Mouse (Mus musculus): ENCODE results near the gene Tcerg1l. TPM values are rescaled to one million over a fixed set of nuclear protein-coding genes. Genes with fewer than 3 reads are reported as not detected.

The Tcerg1l gene
- polyA plus RNA-seq (2015; fragmentation: Nextera tagmentation; extraction: Ambion mirVana): 0.05 TPM in 1 of 2 replicates, not detected in the other

DNA sequence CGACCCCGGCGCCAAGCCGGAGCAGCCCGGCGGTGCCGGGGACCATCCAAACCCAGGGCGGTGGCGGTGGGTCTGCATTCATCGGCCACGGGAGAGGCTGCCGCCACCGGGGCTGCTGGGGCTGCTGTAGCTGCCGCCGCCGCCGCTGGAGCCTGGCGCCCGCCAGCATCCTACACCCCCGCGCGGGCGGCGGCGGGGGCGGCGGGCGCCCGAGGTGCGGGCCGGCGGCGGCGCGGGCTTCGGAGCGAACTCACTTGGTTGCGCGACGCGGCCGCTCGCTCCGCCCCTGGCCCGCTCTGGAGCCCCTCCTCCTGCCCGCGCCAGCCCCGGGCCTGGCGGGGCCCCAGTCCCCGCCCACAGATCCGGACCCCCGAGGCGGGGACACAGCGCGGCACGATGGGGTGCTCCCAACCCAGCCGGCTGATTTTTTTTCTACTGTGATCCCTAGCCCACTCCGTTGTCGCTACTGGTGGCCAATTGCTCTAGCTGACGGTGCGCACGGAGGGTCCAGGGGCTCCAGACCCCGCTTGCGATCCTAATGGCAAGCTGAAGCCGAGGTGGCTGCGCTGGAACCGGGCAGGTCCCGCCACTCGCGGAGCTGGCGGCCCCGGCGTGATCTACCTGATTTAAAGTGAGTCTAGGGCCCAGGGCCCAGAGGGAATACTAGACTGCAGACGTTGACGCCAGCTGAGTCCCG is at the start of gene Tcerg1l:
TSS of gene Tcerg1l (minus strand) at position 246 of the 697 bp plus-strand sequence.
- Histone ChIP-seq H3K9me3 (replicated peaks) (no peaks in the 10 kb centered on the region), H3K9ac (no peak within 1 kb of the TSS), H3K36me3 (no peaks in the 10 kb centered on the region), H3K27ac (no peak within 1 kb of the TSS), H3K27me3 (peaks cover 42% of the 10 kb centered on the region), H3K4me1 (replicated peaks) (0 out of 2 replicates have a peak, but pooled peaks cover 5% of the 10 kb centered on the region), H3K4me3 (replicated peaks) (peak within 1 kb of the TSS; percentile 43), H3K4me2 (peak within 1 kb of the TSS; percentile 61)
- DNase-seq (no peak), ATAC-seq (ENCODE audit: low read depth) (no peak)
- WGBS (ENCODE audit: insufficient replicate concordance): 2% methylated on average over 63 of the region's 76 CpGs

- 53% methylated on average over 4 of the region's 4 CpGs for WGBS (ENCODE audit: insufficient replicate concordance)
- Histone ChIP-seq H3K36me3 (no peaks in the 10 kb centered on the region), H3K27me3 (no peaks in the 10 kb centered on the region), H3K9ac (no peak overlapping the region), H3K4me3 (replicated peaks) (no peak overlapping the region), H3K9me3 (replicated peaks) (no peaks in the 10 kb centered on the region), H3K27ac (no peak overlapping the region), H3K4me2 (no peak overlapping the region), H3K4me1 (replicated peaks) (no peaks in the 10 kb centered on the region)
- DNase-seq (no peak), ATAC-seq (ENCODE audit: low read depth) (no peak)
Measured at GRCm38 (mm10) chr7:138442096-138442495, 44.6 kb upstream of the Tcerg1l start.

DNA sequence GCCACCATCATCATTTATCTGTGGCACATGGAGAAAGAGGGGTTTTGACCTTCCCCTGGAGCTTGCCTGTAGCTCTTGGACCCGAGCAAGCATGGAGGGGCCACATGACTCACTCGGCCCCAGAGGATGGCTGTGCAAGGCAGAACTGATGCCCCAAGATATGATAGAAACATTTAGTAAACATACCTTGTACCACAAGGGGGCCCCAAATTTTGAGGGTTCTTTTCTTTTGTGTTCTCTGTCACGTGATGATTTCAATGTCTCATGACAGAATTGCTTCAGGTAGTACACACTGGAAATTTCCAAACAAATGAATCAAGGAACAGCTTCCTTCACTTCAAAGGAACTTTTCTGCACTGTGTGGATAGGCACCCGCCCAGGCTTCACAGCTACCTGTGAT is 35.0 kb upstream of the Tcerg1l start:
- no peaks in the 10 kb centered on the region for H3K4me1 ChIP-seq (replicated peaks)
- no peak overlapping the region for H3K27ac ChIP-seq
- no peaks in the 10 kb centered on the region for H3K27me3 ChIP-seq
- H3K36me3 ChIP-seq: no peaks in the 10 kb centered on the region
- no peaks in the 10 kb centered on the region; the same call in 1 of the 2 replicates for H3K9me3 ChIP-seq (replicated peaks)
- DNase-seq (no peak), ATAC-seq (ENCODE audit: low read depth) (no peak)
- 41% methylated on average over 4 of the region's 4 CpGs for WGBS (ENCODE audit: insufficient replicate concordance)
- H3K4me3 ChIP-seq (replicated peaks): no peak overlapping the region
- H3K4me2 ChIP-seq: no peak overlapping the region
- H3K9ac ChIP-seq: no peak overlapping the region

DNA sequence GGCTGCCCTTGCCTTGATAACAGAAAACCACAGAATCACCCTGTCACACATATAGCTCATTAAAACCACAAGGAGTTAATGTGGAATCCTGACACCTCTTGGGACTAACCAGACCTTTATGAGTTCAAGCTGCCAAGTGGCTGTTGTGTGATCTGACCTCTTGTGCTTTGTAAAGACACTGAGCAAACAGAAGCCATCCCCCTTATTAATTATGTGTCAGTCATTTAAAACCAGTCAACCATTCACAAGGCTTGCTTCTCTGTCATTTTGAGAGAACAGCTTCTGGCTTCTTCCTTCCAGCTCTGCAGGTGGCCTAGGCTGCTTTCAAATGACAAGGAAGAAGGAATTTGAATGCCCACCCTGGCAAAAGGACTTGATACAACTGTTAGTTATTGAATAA is 33.9 kb upstream of the Tcerg1l start:
- Histone ChIP-seq H3K4me1 (replicated peaks) (no peaks in the 10 kb centered on the region), H3K36me3 (no peaks in the 10 kb centered on the region), H3K27me3 (no peaks in the 10 kb centered on the region), H3K27ac (no peak overlapping the region), H3K4me2 (no peak overlapping the region), H3K4me3 (replicated peaks) (no peak overlapping the region), H3K9ac (no peak overlapping the region), H3K9me3 (replicated peaks) (no peaks in the 10 kb centered on the region; the same call in 1 of the 2 replicates)
- no peak for DNase-seq
- ATAC-seq (ENCODE audit: low read depth): no peak

GRCm38 (mm10) chr7:138429916-138430315 is 32.4 kb upstream of the Tcerg1l start:
- Histone ChIP-seq H3K4me2 (no peak overlapping the region), H3K36me3 (no peaks in the 10 kb centered on the region), H3K27ac (no peak overlapping the region), H3K4me1 (replicated peaks) (no peaks in the 10 kb centered on the region), H3K4me3 (replicated peaks) (no peak overlapping the region), H3K9me3 (replicated peaks) (no peaks in the 10 kb centered on the region), H3K27me3 (no peaks in the 10 kb centered on the region), H3K9ac (no peak overlapping the region)
- ATAC-seq (ENCODE audit: low read depth) (no peak), DNase-seq (no peak)
- 51% methylated on average over 7 of the region's 7 CpGs for WGBS (ENCODE audit: insufficient replicate concordance)

DNA sequence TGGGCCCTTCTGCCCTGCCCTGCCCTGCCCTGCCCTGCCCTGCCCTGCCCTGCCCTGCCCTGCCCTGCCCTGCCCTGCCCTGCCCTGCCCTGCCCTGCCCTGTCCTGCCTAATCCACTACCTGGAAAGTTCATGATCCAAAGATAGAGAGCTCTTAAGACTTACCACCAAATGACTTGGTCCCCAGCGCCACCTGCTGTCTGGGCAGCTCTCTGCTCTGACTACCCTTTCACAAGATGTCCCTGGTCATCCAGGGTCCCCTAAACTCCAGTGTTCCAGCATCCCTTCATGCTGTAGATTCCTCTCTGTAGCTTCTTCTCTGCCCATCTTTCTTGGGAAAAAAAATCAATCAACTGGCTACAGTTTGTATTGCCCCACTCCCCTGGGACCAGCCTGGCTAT is 31.3 kb upstream of the Tcerg1l start:
- no peak overlapping the region for H3K27ac ChIP-seq
- H3K36me3 ChIP-seq: no peaks in the 10 kb centered on the region
- no peaks in the 10 kb centered on the region for H3K9me3 ChIP-seq (replicated peaks)
- ATAC-seq (ENCODE audit: low read depth): no peak
- H3K27me3 ChIP-seq: no peaks in the 10 kb centered on the region
- no peak overlapping the region for H3K4me3 ChIP-seq (replicated peaks)
- DNase-seq: no peak
- no peak overlapping the region for H3K9ac ChIP-seq
- 0% methylated on average over 1 of the region's 1 CpGs for WGBS (ENCODE audit: insufficient replicate concordance)
- H3K4me1 ChIP-seq (replicated peaks): no peaks in the 10 kb centered on the region
- no peak overlapping the region for H3K4me2 ChIP-seq

GRCm38 (mm10) chr7:138427441-138427840 is 29.9 kb upstream of the Tcerg1l start:
- H3K36me3 ChIP-seq: no peaks in the 10 kb centered on the region
- H3K27ac ChIP-seq: no peak overlapping the region
- H3K27me3 ChIP-seq: no peaks in the 10 kb centered on the region
- ATAC-seq (ENCODE audit: low read depth) (no peak), DNase-seq (no peak)
- no peaks in the 10 kb centered on the region for H3K4me1 ChIP-seq (replicated peaks)
- H3K4me2 ChIP-seq: no peak overlapping the region
- no peak overlapping the region for H3K4me3 ChIP-seq (replicated peaks)
- WGBS (ENCODE audit: insufficient replicate concordance): 50% methylated on average over 3 of the region's 3 CpGs
- no peaks in the 10 kb centered on the region for H3K9me3 ChIP-seq (replicated peaks)
- no peak overlapping the region for H3K9ac ChIP-seq

- H3K9me3 ChIP-seq (replicated peaks): no peaks in the 10 kb centered on the region
- H3K36me3 ChIP-seq: no peaks in the 10 kb centered on the region
- H3K4me1 ChIP-seq (replicated peaks): no peaks in the 10 kb centered on the region
- H3K27me3 ChIP-seq: no peaks in the 10 kb centered on the region
- no peak overlapping the region for H3K4me2 ChIP-seq
- no peak overlapping the region for H3K27ac ChIP-seq
- ATAC-seq (ENCODE audit: low read depth) (no peak), DNase-seq (no peak)
- H3K9ac ChIP-seq: no peak overlapping the region
- 59% methylated on average over 5 of the region's 5 CpGs for WGBS (ENCODE audit: insufficient replicate concordance)
- no peak overlapping the region for H3K4me3 ChIP-seq (replicated peaks)
Measured at GRCm38 (mm10) chr7:138413496-138413895, 16.0 kb upstream of the Tcerg1l start.

GRCm38 (mm10) chr7:138401641-138402040 is 4.1 kb upstream of the Tcerg1l start:
- Histone ChIP-seq H3K4me3 (replicated peaks) (no peak overlapping the region), H3K9me3 (replicated peaks) (no peaks in the 10 kb centered on the region), H3K36me3 (no peaks in the 10 kb centered on the region), H3K4me1 (replicated peaks) (0 out of 2 replicates have a peak, but pooled peaks cover 5% of the 10 kb centered on the region), H3K9ac (no peak overlapping the region), H3K27me3 (peaks cover 33% of the 10 kb centered on the region), H3K27ac (no peak overlapping the region), H3K4me2 (no peak overlapping the region)
- no peak for DNase-seq
- 70% methylated on average over 5 of the region's 5 CpGs for WGBS (ENCODE audit: insufficient replicate concordance)
- no peak for ATAC-seq (ENCODE audit: low read depth)

GRCm38 (mm10) chr7:138400506-138401272 is 3.2 kb upstream of the Tcerg1l start:
- Histone ChIP-seq H3K9ac (no peak overlapping the region), H3K4me1 (replicated peaks) (0 out of 2 replicates have a peak, but pooled peaks cover 5% of the 10 kb centered on the region), H3K27me3 (peaks cover 41% of the 10 kb centered on the region), H3K4me2 (no peak overlapping the region), H3K27ac (no peak overlapping the region), H3K36me3 (no peaks in the 10 kb centered on the region), H3K4me3 (replicated peaks) (no peak overlapping the region), H3K9me3 (replicated peaks) (no peaks in the 10 kb centered on the region)
- DNase-seq (no peak), ATAC-seq (ENCODE audit: low read depth) (no peak)
- WGBS (ENCODE audit: insufficient replicate concordance): 68% methylated on average over 8 of the region's 8 CpGs

GRCm38 (mm10) chr7:138398182-138398793 is 758 bp upstream of the Tcerg1l start:
- peak overlapping the region; percentile 61 for H3K4me2 ChIP-seq
- H3K9ac ChIP-seq: no peak overlapping the region
- peak overlapping the region; percentile 43; the same call in 1 of the 2 replicates for H3K4me3 ChIP-seq (replicated peaks)
- WGBS (ENCODE audit: insufficient replicate concordance): 5% methylated on average over 21 of the region's 21 CpGs
- no peaks in the 10 kb centered on the region for H3K9me3 ChIP-seq (replicated peaks)
- no peak overlapping the region for H3K27ac ChIP-seq
- ATAC-seq (ENCODE audit: low read depth) (no peak), DNase-seq (no peak)
- H3K4me1 ChIP-seq (replicated peaks): 0 out of 2 replicates have a peak, but pooled peaks cover 5% of the 10 kb centered on the region
- H3K27me3 ChIP-seq: peaks cover 42% of the 10 kb centered on the region
- H3K36me3 ChIP-seq: no peaks in the 10 kb centered on the region
